Mouse (Mus musculus) G1E (cell line): ENCODE data around the gene Mipep. TPM values are rescaled to one million over a fixed set of nuclear protein-coding genes. Genes with fewer than 3 reads are reported as not detected.

ENCODE experiments used
- ATAC-seq: 2 replicates; pipeline ENCODE4 v1.8.0; 2016; ENCODE audit warnings: mild to moderate bottlenecking; ENCODE audit not compliant: insufficient number of reproducible peaks, poor library complexity, low FRiP score, severe bottlenecking; ENCODE audit errors: extremely low read depth
- DNase-seq: peaks from one replicate; pipeline ENCODE4 v3.0.0; 2012; ENCODE audit warnings: low spot score
- H3K27me3 ChIP-seq: 2 replicates; pipeline ENCODE4 v1.6.1; 2012; ENCODE audit warnings: mild to moderate bottlenecking, low read length, inconsistent platforms; ENCODE audit not compliant: insufficient read depth
- H3K36me3 ChIP-seq: replicated peaks from 2 replicates; pipeline ENCODE3; 2012; ENCODE audit warnings: mild to moderate bottlenecking, inconsistent platforms
- H3K4me1 ChIP-seq: 2 replicates; pipeline ENCODE4 v1.6.1; 2012; ENCODE audit warnings: low read depth, low read length, inconsistent platforms, mixed read lengths; ENCODE audit not compliant: insufficient read depth
- H3K4me3 ChIP-seq: 2 replicates; pipeline ENCODE4 v1.5.1; 2012; ENCODE audit warnings: low read depth, mild to moderate bottlenecking, inconsistent platforms, low read length, moderate library complexity, mixed read lengths
- H3K9me3 ChIP-seq: replicated peaks from 2 replicates; pipeline ENCODE4 v1.6.1; 2012; ENCODE audit warnings: inconsistent platforms
- CTCF ChIP-seq: IDR thresholded peaks from 2 replicates; pipeline ENCODE4 v1.5.1; 2012; ENCODE audit warnings: low read depth, low read length, inconsistent platforms, mixed read lengths
- GATA1 ChIP-seq: IDR thresholded peaks from 2 replicates; pipeline ENCODE4 v1.6.1; 2012; ENCODE audit warnings: borderline replicate concordance, low read length, inconsistent platforms, mixed read lengths
- GATA2 ChIP-seq: IDR thresholded peaks from 2 replicates; pipeline ENCODE4 v1.6.1; 2012; ENCODE audit warnings: low read depth, low read length, inconsistent platforms, borderline replicate concordance
- POLR2AphosphoS5 ChIP-seq: IDR thresholded peaks from 2 replicates; pipeline ENCODE4 v1.6.1; 2012; ENCODE audit warnings: low read depth, low read length, inconsistent platforms; ENCODE audit not compliant: insufficient replicate concordance
- TAL1 ChIP-seq: conservative IDR thresholded peaks from 2 replicates; pipeline ENCODE4 v1.6.1; 2012; ENCODE audit warnings: low read depth, low read length, inconsistent platforms, mixed read lengths
- polyA plus RNA-seq: library from polyadenylated mRNA; stranded (reverse); fragments of >175 nt; gene quantifications from 2 replicates; pipeline ENCODE4 v1.2.3, GENCODE M21; 2012
- total RNA-seq, 2 experiments: library from RNA; stranded (forward) in 1 of 2; stranded (reverse) in 1 of 2; fragments of 200-1000 nt in 1 of 2; fragments of >200 nt in 1 of 2; fragmentation: Nextera tagmentation in 1 of 2; gene quantifications; 2 replicates each; pipeline ENCODE4 v1.2.3; 2014 to 2017

The Mipep gene
- total and polyA plus RNA-seq, 3 experiments: 13.7 to 17.7 (median 17.3) TPM

DNA sequence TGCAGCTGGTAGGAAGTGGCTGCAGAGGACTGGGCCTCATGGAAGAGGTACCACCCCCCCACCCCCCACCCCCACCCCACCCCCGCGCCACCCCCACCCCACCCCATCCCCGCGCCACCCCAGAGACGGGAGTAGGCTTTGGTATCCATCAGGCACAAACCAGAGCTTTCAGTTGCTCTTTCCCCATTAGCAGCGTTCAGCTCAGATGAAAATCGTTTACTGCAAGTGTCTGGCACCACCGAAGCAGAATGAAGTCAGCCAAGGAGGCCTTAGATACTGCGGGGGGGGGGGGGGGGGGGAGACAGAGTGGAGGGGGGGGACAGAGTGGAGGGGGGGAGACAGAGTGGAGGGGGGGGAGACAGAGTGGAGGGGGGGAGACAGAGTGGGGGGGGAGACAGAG, 45.2 kb upstream of the Mipep start:
- TF ChIP-seq TAL1 (no peak), CTCF (no peak), GATA1 (no peak), POLR2AphosphoS5 (no peak), GATA2 (no peak)
- DNase-seq (no peak), ATAC-seq (no peak)
- H3K9me3 ChIP-seq: no peaks in the 10 kb centered on the region
- peaks cover 9% of the 10 kb centered on the region; the same call in 1 of the 2 replicates for H3K4me1 ChIP-seq
- no peaks in the 10 kb centered on the region for H3K36me3 ChIP-seq
- H3K27me3 ChIP-seq: peaks cover 20% of the 10 kb centered on the region; the same call in 1 of the 2 replicates
- H3K4me3 ChIP-seq: no peak overlapping the region

DNA sequence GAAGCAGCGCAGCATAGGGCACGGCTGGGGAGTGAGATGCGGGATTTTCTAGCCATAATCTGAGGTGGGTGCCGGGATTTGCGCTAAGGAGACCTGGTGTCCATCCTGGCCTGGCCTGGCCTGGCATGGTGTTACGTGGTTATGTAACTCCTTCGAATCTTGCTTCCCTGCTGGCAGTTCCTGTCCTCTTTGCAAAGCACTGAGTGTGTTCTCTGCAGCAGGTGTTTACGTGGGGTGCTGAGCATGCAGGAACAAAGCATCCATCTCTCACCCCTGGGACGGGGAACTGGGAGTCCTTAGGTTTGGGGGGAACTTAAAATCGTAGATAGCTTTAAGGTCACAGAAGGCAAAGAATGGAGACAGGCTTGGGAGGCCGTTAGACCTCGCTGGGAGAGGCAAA, 44.8 kb upstream of the Mipep start:
- peaks cover 20% of the 10 kb centered on the region for H3K27me3 ChIP-seq
- H3K36me3 ChIP-seq: no peaks in the 10 kb centered on the region
- no peaks in the 10 kb centered on the region for H3K9me3 ChIP-seq
- no peak for DNase-seq
- ATAC-seq: no peak
- no peak for TF ChIP-seq CTCF
- TF ChIP-seq TAL1: no peak
- TF ChIP-seq POLR2AphosphoS5: no peak
- TF ChIP-seq GATA2: no peak
- no peak for TF ChIP-seq GATA1
- peaks cover 9% of the 10 kb centered on the region; the same call in 1 of the 2 replicates for H3K4me1 ChIP-seq
- H3K4me3 ChIP-seq: no peak overlapping the region

DNA sequence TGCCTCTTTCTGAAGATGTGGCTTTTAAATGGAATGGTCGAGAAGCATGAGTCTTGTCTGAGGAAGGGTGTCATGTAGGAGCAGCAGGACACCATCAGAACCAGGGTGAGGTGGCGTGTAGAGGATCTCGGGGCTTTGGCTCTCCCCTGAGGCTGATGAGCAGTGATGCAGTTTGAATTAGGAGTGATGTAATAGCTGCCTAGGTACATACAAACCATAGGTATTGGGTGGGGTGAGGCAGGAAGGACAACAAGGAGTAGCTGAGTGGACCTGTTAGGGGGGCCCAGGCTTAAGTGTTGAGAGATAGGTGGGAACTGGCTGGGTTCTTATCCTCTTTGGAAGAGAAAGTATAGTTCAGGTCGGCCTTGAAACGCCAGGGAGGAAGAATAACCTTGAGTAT, 43.9 kb upstream of the Mipep start:
- Histone ChIP-seq H3K4me3 (no peak overlapping the region), H3K36me3 (no peaks in the 10 kb centered on the region), H3K4me1 (peaks cover 9% of the 10 kb centered on the region; the same call in 1 of the 2 replicates), H3K9me3 (no peaks in the 10 kb centered on the region), H3K27me3 (peaks cover 15% of the 10 kb centered on the region)
- ATAC-seq: no peak
- no peak for DNase-seq
- TF ChIP-seq GATA1 (no peak), POLR2AphosphoS5 (no peak), GATA2 (no peak), TAL1 (no peak), CTCF (no peak)

DNA sequence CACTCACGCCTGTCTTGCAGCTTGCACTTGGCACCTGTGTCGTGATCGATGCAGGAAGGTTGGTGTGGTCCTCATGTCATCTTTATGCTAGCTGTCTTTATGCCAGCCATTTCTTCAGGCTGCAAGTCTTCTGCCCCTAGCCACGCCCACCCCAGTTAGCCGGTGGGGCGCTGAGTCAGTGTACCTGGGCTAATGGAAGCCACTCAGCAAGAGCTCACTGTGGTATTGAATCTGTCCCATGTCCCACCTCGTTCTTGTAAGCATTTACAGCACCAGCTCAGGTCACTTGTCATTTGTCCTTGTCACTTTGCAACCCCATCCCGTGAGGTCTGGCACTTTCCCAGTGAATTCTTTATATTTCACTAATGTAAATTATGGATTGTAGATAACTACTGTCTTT, 43.3 kb upstream of the Mipep start:
- ATAC-seq (no peak), DNase-seq (no peak)
- Histone ChIP-seq H3K9me3 (no peaks in the 10 kb centered on the region), H3K4me3 (no peak overlapping the region), H3K36me3 (no peaks in the 10 kb centered on the region), H3K27me3 (peaks cover 17% of the 10 kb centered on the region), H3K4me1 (peaks cover 9% of the 10 kb centered on the region; the same call in 1 of the 2 replicates)
- no peak for TF ChIP-seq CTCF
- TF ChIP-seq GATA1: no peak
- TF ChIP-seq TAL1: no peak
- TF ChIP-seq GATA2: no peak
- TF ChIP-seq POLR2AphosphoS5: no peak

DNA sequence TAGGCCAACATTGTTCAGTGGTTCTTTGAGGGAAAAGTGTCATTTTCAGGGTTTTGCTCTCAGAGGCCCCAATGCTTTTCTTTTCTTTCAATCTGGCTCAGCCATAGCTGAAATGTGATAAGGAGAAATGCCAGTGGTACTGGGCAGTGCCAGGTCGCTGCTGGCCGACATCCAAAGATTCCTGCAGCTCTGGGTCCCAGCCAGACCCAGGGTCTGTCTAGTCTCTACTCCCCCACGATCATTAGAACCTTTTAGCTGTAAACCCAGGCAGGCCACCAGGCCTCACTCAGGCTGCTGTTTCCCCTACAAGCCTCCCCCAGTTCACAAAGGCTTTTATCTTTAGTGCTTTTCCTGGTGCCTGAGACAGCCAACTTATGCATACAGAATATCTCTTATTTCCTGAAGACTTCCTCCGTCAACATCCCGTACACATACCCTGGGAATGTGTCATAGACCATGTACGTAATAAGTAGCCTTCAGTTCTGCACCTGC, 42.8 kb upstream of the Mipep start:
- ATAC-seq: no peak
- Histone ChIP-seq H3K27me3 (peaks cover 14% of the 10 kb centered on the region), H3K4me1 (peaks cover 7% of the 10 kb centered on the region; the same call in 1 of the 2 replicates), H3K4me3 (no peak overlapping the region), H3K9me3 (no peaks in the 10 kb centered on the region), H3K36me3 (no peaks in the 10 kb centered on the region)
- no peak for DNase-seq
- no peak for TF ChIP-seq CTCF
- no peak for TF ChIP-seq GATA1
- no peak for TF ChIP-seq GATA2
- TF ChIP-seq POLR2AphosphoS5: no peak
- TF ChIP-seq TAL1: no peak

DNA sequence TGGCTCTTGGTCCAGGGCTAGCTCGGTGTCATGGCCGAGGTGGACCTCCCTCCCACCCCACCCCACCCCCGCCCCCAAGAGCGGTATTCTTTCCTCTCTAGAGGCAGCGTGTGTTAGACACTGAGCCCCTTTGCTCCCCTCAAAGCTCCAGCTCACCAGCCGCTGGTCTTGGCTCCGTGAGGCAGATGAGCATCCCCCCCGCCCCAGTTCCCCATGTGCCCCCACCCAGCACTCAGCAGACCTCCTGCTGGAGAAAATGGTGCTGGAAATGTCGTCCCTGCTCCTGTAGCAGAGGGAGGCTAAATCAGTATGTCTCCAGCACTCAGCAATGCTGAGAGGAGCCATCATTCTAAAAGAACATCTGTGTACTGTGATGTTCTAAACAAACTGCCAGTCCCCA, 40.7 kb upstream of the Mipep start:
- Histone ChIP-seq H3K36me3 (no peaks in the 10 kb centered on the region), H3K4me3 (no peak overlapping the region), H3K4me1 (no peaks in the 10 kb centered on the region), H3K27me3 (peaks cover 12% of the 10 kb centered on the region), H3K9me3 (no peaks in the 10 kb centered on the region)
- DNase-seq (no peak), ATAC-seq (no peak)
- TF ChIP-seq TAL1 (no peak), CTCF (no peak), POLR2AphosphoS5 (no peak), GATA2 (no peak), GATA1 (no peak)
